Mouse (Mus musculus) limb, embryonic 12.5 days (tissue): ENCODE measurements around the gene Crocc. TPM values are rescaled to one million over a fixed set of nuclear protein-coding genes. Genes with fewer than 3 reads are reported as not detected.

Experiments used
- ATAC-seq: fragments of 200-750 bp; cut with Nextera tagmentation; 2 replicates; pipeline ENCODE4 v1.8.0; 2017; ENCODE audit warnings: low read depth, moderate TSS enrichment; ENCODE audit not compliant: insufficient number of reproducible peaks, insufficient read depth, low FRiP score, low TSS enrichment
- H3K27ac ChIP-seq: fragments of 300-500 bp; sonication (generic); 2 replicates; pipeline ENCODE4 v1.5.1; 2016; ENCODE audit warnings: mild to moderate bottlenecking, moderate library complexity
- H3K27me3 ChIP-seq: fragments of 300-500 bp; sonication (generic); 2 replicates; pipeline ENCODE4 v1.6.1; 2016; ENCODE audit warnings: mild to moderate bottlenecking, moderate library complexity
- H3K36me3 ChIP-seq: fragments of 300-500 bp; sonication (generic); 2 replicates; pipeline ENCODE4 v1.6.1; 2016; ENCODE audit warnings: mild to moderate bottlenecking, moderate library complexity
- H3K4me1 ChIP-seq: fragments of 300-500 bp; sonication (generic); replicated peaks from 2 replicates; pipeline ENCODE4 v1.6.1; 2016
- H3K4me2 ChIP-seq: fragments of 300-500 bp; sonication (generic); 2 replicates; pipeline ENCODE4 v1.6.1; 2016; ENCODE audit warnings: mild to moderate bottlenecking, moderate library complexity
- H3K4me3 ChIP-seq: fragments of 300-500 bp; sonication (generic); replicated peaks from 2 replicates; pipeline ENCODE4 v1.5.1; 2016; ENCODE audit warnings: mild to moderate bottlenecking
- H3K9ac ChIP-seq: fragments of 300-500 bp; sonication (generic); replicated peaks from 2 replicates; pipeline ENCODE4 v1.6.1; 2016; ENCODE audit warnings: mild to moderate bottlenecking, moderate library complexity
- H3K9me3 ChIP-seq: fragments of 300-500 bp; sonication (generic); 2 replicates; pipeline ENCODE4 v1.6.1; 2016; ENCODE audit warnings: mild to moderate bottlenecking, moderate library complexity
- WGBS: fragments of 180-500 bp; shearing (Covaris S2); methylation state at CpG from one replicate; pipeline ENCODE4 v1.1.7; 2016; 5-methylcytosine and 5-hydroxymethylcytosine counted together
- polyA plus RNA-seq: library from polyadenylated mRNA; unstranded; fragments of >200 nt; fragmentation: Nextera tagmentation; extraction: Ambion mirVana; gene quantifications from 2 replicates; pipeline ENCODE4 v1.2.1, GENCODE M21; 2016

Crocc gene
- polyA plus RNA-seq, 1 experiment from 2014 or later: 11.1 TPM

- Histone ChIP-seq H3K9ac (no peak overlapping the region), H3K36me3 (peaks cover 64% of the 10 kb centered on the region), H3K4me2 (no peak overlapping the region), H3K4me1 (peaks cover 23% of the 10 kb centered on the region), H3K27me3 (no peaks in the 10 kb centered on the region), H3K4me3 (no peak overlapping the region), H3K9me3 (peaks cover 7% of the 10 kb centered on the region), H3K27ac (no peak overlapping the region)
- 96% methylated on average over 8 of the region's 8 CpGs for WGBS
- ATAC-seq: no peak
Observed at GRCm38 (mm10) chr4:141008028-141008427, 52.3 kb downstream of the Crocc start.

GRCm38 (mm10) chr4:141005983-141006382, 54.4 kb downstream of the Crocc start:
- 84% methylated on average over 13 of the region's 13 CpGs for WGBS
- Histone ChIP-seq H3K27ac (no peak overlapping the region), H3K4me1 (0 out of 2 replicates have a peak, but pooled peaks cover 6% of the 10 kb centered on the region), H3K4me3 (no peak overlapping the region), H3K9ac (no peak overlapping the region), H3K9me3 (peaks cover 7% of the 10 kb centered on the region), H3K4me2 (no peak overlapping the region), H3K27me3 (no peaks in the 10 kb centered on the region), H3K36me3 (peaks cover 72% of the 10 kb centered on the region)
- ATAC-seq: no peak

- H3K4me1 ChIP-seq: no peaks in the 10 kb centered on the region
- no peak overlapping the region for H3K9ac ChIP-seq
- H3K4me2 ChIP-seq: no peak overlapping the region
- H3K36me3 ChIP-seq: peaks cover 97% of the 10 kb centered on the region
- WGBS: 94% methylated on average over 9 of the region's 9 CpGs
- H3K4me3 ChIP-seq: no peak overlapping the region
- no peak for ATAC-seq
- no peaks in the 10 kb centered on the region for H3K9me3 ChIP-seq
- no peaks in the 10 kb centered on the region for H3K27me3 ChIP-seq
- no peak overlapping the region for H3K27ac ChIP-seq
Observed at GRCm38 (mm10) chr4:140996812-140997211, 63.5 kb downstream of the Crocc start.

GRCm38 (mm10) chr4:140995811-140996210, 64.5 kb downstream of the Crocc start:
- no peaks in the 10 kb centered on the region for H3K9me3 ChIP-seq
- no peaks in the 10 kb centered on the region for H3K4me1 ChIP-seq
- 84% methylated on average over 8 of the region's 8 CpGs for whole genome bisulfite sequencing
- no peaks in the 10 kb centered on the region for H3K27me3 ChIP-seq
- no peak for ATAC-seq
- H3K36me3 ChIP-seq: peaks cover 90% of the 10 kb centered on the region
- H3K9ac ChIP-seq: no peak overlapping the region
- no peak overlapping the region for H3K27ac ChIP-seq
- H3K4me3 ChIP-seq: no peak overlapping the region
- no peak overlapping the region for H3K4me2 ChIP-seq

GRCm38 (mm10) chr4:140993846-140994245, 66.5 kb downstream of the Crocc start:
- Histone ChIP-seq H3K27ac (no peak overlapping the region), H3K4me1 (0 out of 2 replicates have a peak, but pooled peaks cover 3% of the 10 kb centered on the region), H3K9me3 (no peaks in the 10 kb centered on the region), H3K4me2 (no peak overlapping the region), H3K9ac (no peak overlapping the region), H3K27me3 (no peaks in the 10 kb centered on the region), H3K36me3 (peaks cover 79% of the 10 kb centered on the region), H3K4me3 (no peak overlapping the region)
- 88% methylated on average over 8 of the region's 8 CpGs for WGBS
- no peak for ATAC-seq

- ATAC-seq: no peak
- Histone ChIP-seq H3K4me2 (no peak overlapping the region), H3K4me3 (no peak overlapping the region), H3K27ac (no peak overlapping the region), H3K4me1 (peaks cover 19% of the 10 kb centered on the region), H3K9me3 (no peaks in the 10 kb centered on the region), H3K36me3 (peaks cover 65% of the 10 kb centered on the region), H3K9ac (no peak overlapping the region), H3K27me3 (no peaks in the 10 kb centered on the region)
- 86% methylated on average over 20 of the region's 20 CpGs for WGBS
Observed at GRCm38 (mm10) chr4:140992215-140992614, 68.1 kb downstream of the Crocc start.

- Histone ChIP-seq H3K4me3 (no peak overlapping the region), H3K27me3 (no peaks in the 10 kb centered on the region), H3K27ac (no peak overlapping the region), H3K36me3 (peaks cover 38% of the 10 kb centered on the region), H3K9ac (no peak overlapping the region), H3K4me2 (no peak overlapping the region), H3K9me3 (no peaks in the 10 kb centered on the region), H3K4me1 (peaks cover 25% of the 10 kb centered on the region)
- WGBS: 90% methylated on average over 14 of the region's 14 CpGs
- ATAC-seq: no peak
Observed at GRCm38 (mm10) chr4:140989447-140989846, 70.9 kb downstream of the Crocc start.

- no peak overlapping the region for H3K27ac ChIP-seq
- no peaks in the 10 kb centered on the region for H3K27me3 ChIP-seq
- H3K4me3 ChIP-seq: no peak overlapping the region
- H3K9ac ChIP-seq: no peak overlapping the region
- H3K36me3 ChIP-seq: peaks cover 31% of the 10 kb centered on the region
- 61% methylated on average over 7 of the region's 7 CpGs for WGBS
- H3K4me1 ChIP-seq: peaks cover 25% of the 10 kb centered on the region
- H3K4me2 ChIP-seq: no peak overlapping the region
- no peak for ATAC-seq
- H3K9me3 ChIP-seq: no peaks in the 10 kb centered on the region
Observed at GRCm38 (mm10) chr4:140988706-140989290, 71.6 kb downstream of the Crocc start.

GRCm38 (mm10) chr4:140987476-140987875, 72.9 kb downstream of the Crocc start:
- Histone ChIP-seq H3K27me3 (no peaks in the 10 kb centered on the region), H3K9me3 (no peaks in the 10 kb centered on the region), H3K4me3 (peak overlapping the region; percentile 90), H3K4me1 (peaks cover 33% of the 10 kb centered on the region), H3K9ac (peak overlapping the region; percentile 86), H3K27ac (no peak overlapping the region), H3K4me2 (peak overlapping the region; percentile 80), H3K36me3 (peaks cover 18% of the 10 kb centered on the region)
- WGBS: 32% methylated on average over 7 of the region's 7 CpGs
- ATAC-seq: no peak

GRCm38 (mm10) chr4:140986711-140987395, 73.5 kb downstream of the Crocc start, which contains the start of gene Atp13a2:
TSS of gene Atp13a2 (plus strand) at chr4:140986873.
- Histone ChIP-seq H3K27me3 (no peaks in the 10 kb centered on the region), H3K4me1 (peaks cover 33% of the 10 kb centered on the region), H3K9me3 (no peaks in the 10 kb centered on the region), H3K4me2 (peak within 1 kb of the TSS; percentile 80), H3K4me3 (peak within 1 kb of the TSS; percentile 90), H3K9ac (peak within 1 kb of the TSS; percentile 86), H3K36me3 (peaks cover 12% of the 10 kb centered on the region), H3K27ac (no peak within 1 kb of the TSS)
- ATAC-seq: peak; percentile 77
- under 1% methylated on average over 58 of the region's 58 CpGs for WGBS

GRCm38 (mm10) chr4:140986024-140986710, 74.2 kb downstream of the Crocc start:
- peaks cover 33% of the 10 kb centered on the region for H3K4me1 ChIP-seq
- H3K4me2 ChIP-seq: peak overlapping the region; percentile 80
- H3K4me3 ChIP-seq: peak overlapping the region; percentile 90
- peaks cover 3% of the 10 kb centered on the region; the same call in 1 of the 2 replicates for H3K9me3 ChIP-seq
- H3K36me3 ChIP-seq: peaks cover 9% of the 10 kb centered on the region; the same call in 1 of the 2 replicates
- H3K9ac ChIP-seq: peak overlapping the region; percentile 86; the same call in 1 of the 2 replicates
- WGBS: 30% methylated on average over 15 of the region's 15 CpGs
- no peaks in the 10 kb centered on the region for H3K27me3 ChIP-seq
- H3K27ac ChIP-seq: no peak overlapping the region
- no peak; the same call in 1 of the 2 replicates for ATAC-seq
